Mouse (Mus musculus) megakaryocyte, embryonic 14.5 days (primary cell): ENCODE data around the gene Gm38431.

Source experiments
- FLI1 ChIP-seq: IDR thresholded peaks from 2 replicates; pipeline ENCODE4 v1.6.1; 2012; ENCODE audit warnings: low read length, inconsistent platforms, mixed read lengths
- GATA1 ChIP-seq: IDR thresholded peaks from 3 replicates; pipeline ENCODE4 v1.6.1; 2012; ENCODE audit warnings: mixed read lengths, low read length, inconsistent platforms, borderline replicate concordance

- TF ChIP-seq FLI1 (no peak), GATA1 (no peak)
Measured at GRCm38 (mm10) chr9:21124837-21125236, 33.0 kb upstream of the Gm38431 start.
